Mouse (Mus musculus) kidney, embryonic 16.5 days (tissue): ENCODE results near the gene Cybrd1. TPM values are rescaled to one million over a fixed set of nuclear protein-coding genes. Genes with fewer than 3 reads are reported as not detected.

Experiments
- ATAC-seq: fragments of 200-750 bp; cut with Nextera tagmentation; 2 replicates; pipeline ENCODE4 v1.8.0; 2017; ENCODE audit warnings: moderate TSS enrichment; ENCODE audit not compliant: low FRiP score, low TSS enrichment
- H3K27ac ChIP-seq: fragments of 300-500 bp; sonication (generic); 2 replicates; pipeline ENCODE4 v1.5.1; 2014; ENCODE audit warnings: low read length
- H3K27me3 ChIP-seq: fragments of 300-500 bp; sonication (generic); 2 replicates; pipeline ENCODE4 v1.6.1; 2014; ENCODE audit warnings: low read length, control low read depth, mixed read lengths; ENCODE audit not compliant: insufficient read depth
- H3K36me3 ChIP-seq: fragments of 300-500 bp; sonication (generic); 2 replicates; pipeline ENCODE4 v1.6.1; 2014; ENCODE audit warnings: low read length, control low read depth, mixed read lengths; ENCODE audit not compliant: insufficient read depth
- H3K4me1 ChIP-seq: fragments of 300-500 bp; sonication (generic); 2 replicates; pipeline ENCODE4 v1.6.1; 2014; ENCODE audit warnings: low read length, control low read depth, mixed read lengths; ENCODE audit not compliant: insufficient read depth
- H3K4me2 ChIP-seq: fragments of 300-500 bp; sonication (generic); replicated peaks from 2 replicates; pipeline ENCODE4 v1.6.1; 2014; ENCODE audit warnings: low read depth, low read length
- H3K4me3 ChIP-seq: fragments of 300-500 bp; sonication (generic); 2 replicates; pipeline ENCODE4 v1.5.1; 2014; ENCODE audit warnings: mild to moderate bottlenecking, low read length
- H3K9ac ChIP-seq: fragments of 300-500 bp; sonication (generic); replicated peaks from 2 replicates; pipeline ENCODE4 v1.6.1; 2014; ENCODE audit warnings: low read length
- H3K9me3 ChIP-seq: fragments of 300-500 bp; sonication (generic); 2 replicates; pipeline ENCODE4 v1.6.1; 2016; ENCODE audit warnings: low read length, control low read depth
- WGBS: fragments of 180-500 bp; shearing (Covaris S2); extraction: QIAGEN DNeasy Blood & Tissue Kit; methylation state at CpG from one replicate; pipeline ENCODE4 v1.1.7; 2014; 5-methylcytosine and 5-hydroxymethylcytosine counted together
- polyA plus RNA-seq: library from polyadenylated mRNA; unstranded; fragments of >200 nt; fragmentation: Nextera tagmentation; extraction: Ambion mirVana; gene quantifications from 2 replicates; pipeline ENCODE4 v1.2.1, GENCODE M21; 2015

Cybrd1 gene
- polyA plus RNA-seq, 1 experiment from 2014 or later = 1.5 TPM

- ATAC-seq = no peak
- Histone ChIP-seq H3K9me3 (0 out of 2 replicates have a peak, but pooled peaks cover under 1% of the 10 kb centered on the region), H3K36me3 (no peaks in the 10 kb centered on the region), H3K4me2 (no peak overlapping the region), H3K4me3 (no peak overlapping the region), H3K27me3 (no peaks in the 10 kb centered on the region), H3K27ac (no peak overlapping the region), H3K9ac (no peak overlapping the region), H3K4me1 (peaks cover 2% of the 10 kb centered on the region; the same call in 1 of the 2 replicates)
- 53% methylated on average over 7 of the region's 7 CpGs for WGBS
Observed at GRCm38 (mm10) chr2:71142410-71142809, 24.7 kb downstream of the Cybrd1 start.

GRCm38 (mm10) chr2:71145853-71146252, 28.1 kb downstream of the Cybrd1 start:
- ATAC-seq = no peak
- H3K9ac ChIP-seq = no peak overlapping the region
- no peaks in the 10 kb centered on the region for H3K36me3 ChIP-seq
- H3K27me3 ChIP-seq = no peaks in the 10 kb centered on the region
- H3K9me3 ChIP-seq = no peaks in the 10 kb centered on the region
- 0 out of 2 replicates have a peak overlapping the region, but pooled peaks have one; percentile 36 for H3K27ac ChIP-seq
- WGBS = 75% methylated on average over 4 of the region's 4 CpGs
- no peak overlapping the region for H3K4me2 ChIP-seq
- no peak overlapping the region for H3K4me3 ChIP-seq
- H3K4me1 ChIP-seq = peaks cover 2% of the 10 kb centered on the region; the same call in 1 of the 2 replicates

GRCm38 (mm10) chr2:71146266-71146665, 28.5 kb downstream of the Cybrd1 start:
- no peak overlapping the region for H3K4me2 ChIP-seq
- no peaks in the 10 kb centered on the region for H3K27me3 ChIP-seq
- peaks cover 2% of the 10 kb centered on the region; the same call in 1 of the 2 replicates for H3K4me1 ChIP-seq
- no peak overlapping the region for H3K9ac ChIP-seq
- WGBS = 27% methylated on average over 3 of the region's 3 CpGs
- no peaks in the 10 kb centered on the region for H3K9me3 ChIP-seq
- H3K36me3 ChIP-seq = no peaks in the 10 kb centered on the region
- ATAC-seq = peak; percentile 95
- no peak overlapping the region for H3K4me3 ChIP-seq
- 0 out of 2 replicates have a peak overlapping the region, but pooled peaks have one; percentile 36 for H3K27ac ChIP-seq

GRCm38 (mm10) chr2:71147816-71148215, 30.1 kb downstream of the Cybrd1 start:
- Histone ChIP-seq H3K36me3 (no peaks in the 10 kb centered on the region), H3K4me2 (no peak overlapping the region), H3K4me1 (peaks cover 2% of the 10 kb centered on the region; the same call in 1 of the 2 replicates), H3K27me3 (no peaks in the 10 kb centered on the region), H3K4me3 (no peak overlapping the region), H3K9ac (no peak overlapping the region), H3K9me3 (peaks cover 6% of the 10 kb centered on the region; the same call in 1 of the 2 replicates), H3K27ac (no peak overlapping the region)
- ATAC-seq = no peak
- WGBS = 52% methylated on average over 6 of the region's 6 CpGs

- H3K27ac ChIP-seq = no peak overlapping the region
- no peak overlapping the region for H3K4me2 ChIP-seq
- 88% methylated on average over 4 of the region's 4 CpGs for WGBS
- H3K27me3 ChIP-seq = no peaks in the 10 kb centered on the region
- no peak overlapping the region for H3K9ac ChIP-seq
- H3K4me3 ChIP-seq = no peak overlapping the region
- no peaks in the 10 kb centered on the region for H3K4me1 ChIP-seq
- H3K36me3 ChIP-seq = no peaks in the 10 kb centered on the region
- ATAC-seq = no peak
- peaks cover 6% of the 10 kb centered on the region; the same call in 1 of the 2 replicates for H3K9me3 ChIP-seq
Observed at GRCm38 (mm10) chr2:71152170-71152569, 34.4 kb downstream of the Cybrd1 start.

- H3K27ac ChIP-seq = no peak overlapping the region
- H3K9me3 ChIP-seq = peaks cover 6% of the 10 kb centered on the region; the same call in 1 of the 2 replicates
- H3K4me1 ChIP-seq = no peaks in the 10 kb centered on the region; the same call in 1 of the 2 replicates
- H3K4me3 ChIP-seq = no peak overlapping the region
- no peak overlapping the region for H3K4me2 ChIP-seq
- H3K9ac ChIP-seq = no peak overlapping the region
- H3K36me3 ChIP-seq = no peaks in the 10 kb centered on the region
- peak; percentile 79; the same call in 1 of the 2 replicates for ATAC-seq
- H3K27me3 ChIP-seq = no peaks in the 10 kb centered on the region
- WGBS = 5% methylated on average over 8 of the region's 8 CpGs
Observed at GRCm38 (mm10) chr2:71155486-71155885, 37.8 kb downstream of the Cybrd1 start.

GRCm38 (mm10) chr2:71156446-71156845, 38.7 kb downstream of the Cybrd1 start:
- Histone ChIP-seq H3K4me2 (no peak overlapping the region), H3K4me3 (no peak overlapping the region), H3K36me3 (no peaks in the 10 kb centered on the region), H3K27me3 (no peaks in the 10 kb centered on the region), H3K9me3 (peaks cover 6% of the 10 kb centered on the region; the same call in 1 of the 2 replicates), H3K9ac (no peak overlapping the region), H3K27ac (no peak overlapping the region), H3K4me1 (no peaks in the 10 kb centered on the region; the same call in 1 of the 2 replicates)
- 84% methylated on average over 8 of the region's 8 CpGs for WGBS
- ATAC-seq = no peak

GRCm38 (mm10) chr2:71157881-71158280, 40.2 kb downstream of the Cybrd1 start:
- no peak overlapping the region for H3K9ac ChIP-seq
- no peak overlapping the region for H3K4me2 ChIP-seq
- no peak for ATAC-seq
- H3K27me3 ChIP-seq = no peaks in the 10 kb centered on the region
- WGBS = 92% methylated on average over 8 of the region's 8 CpGs
- no peaks in the 10 kb centered on the region for H3K36me3 ChIP-seq
- H3K27ac ChIP-seq = no peak overlapping the region
- H3K4me1 ChIP-seq = no peaks in the 10 kb centered on the region; the same call in 1 of the 2 replicates
- no peak overlapping the region for H3K4me3 ChIP-seq
- no peaks in the 10 kb centered on the region for H3K9me3 ChIP-seq

GRCm38 (mm10) chr2:71159576-71160306, 42.0 kb downstream of the Cybrd1 start:
- no peak overlapping the region for H3K4me2 ChIP-seq
- H3K9ac ChIP-seq = no peak overlapping the region
- no peaks in the 10 kb centered on the region for H3K36me3 ChIP-seq
- no peak for ATAC-seq
- H3K9me3 ChIP-seq = no peaks in the 10 kb centered on the region
- H3K4me3 ChIP-seq = no peak overlapping the region
- H3K4me1 ChIP-seq = no peaks in the 10 kb centered on the region; the same call in 1 of the 2 replicates
- H3K27me3 ChIP-seq = no peaks in the 10 kb centered on the region
- no peak overlapping the region for H3K27ac ChIP-seq
- 75% methylated on average over 16 of the region's 16 CpGs for WGBS

GRCm38 (mm10) chr2:71160307-71160861, 42.7 kb downstream of the Cybrd1 start:
- H3K27ac ChIP-seq = no peak overlapping the region
- no peak overlapping the region for H3K4me3 ChIP-seq
- H3K27me3 ChIP-seq = no peaks in the 10 kb centered on the region
- H3K9me3 ChIP-seq = no peaks in the 10 kb centered on the region
- no peaks in the 10 kb centered on the region for H3K36me3 ChIP-seq
- no peak overlapping the region for H3K9ac ChIP-seq
- 60% methylated on average over 11 of the region's 11 CpGs for WGBS
- H3K4me1 ChIP-seq = no peaks in the 10 kb centered on the region; the same call in 1 of the 2 replicates
- no peak for ATAC-seq
- no peak overlapping the region for H3K4me2 ChIP-seq
